Mouse (Mus musculus): ENCODE results near the gene Pramel4.
"Not testable (repeated sequence)": the region's sequence is repeated elsewhere in the genome, so short reads cannot be mapped to it uniquely, and the experiment has no call there.

The Pramel4 gene

DNA sequence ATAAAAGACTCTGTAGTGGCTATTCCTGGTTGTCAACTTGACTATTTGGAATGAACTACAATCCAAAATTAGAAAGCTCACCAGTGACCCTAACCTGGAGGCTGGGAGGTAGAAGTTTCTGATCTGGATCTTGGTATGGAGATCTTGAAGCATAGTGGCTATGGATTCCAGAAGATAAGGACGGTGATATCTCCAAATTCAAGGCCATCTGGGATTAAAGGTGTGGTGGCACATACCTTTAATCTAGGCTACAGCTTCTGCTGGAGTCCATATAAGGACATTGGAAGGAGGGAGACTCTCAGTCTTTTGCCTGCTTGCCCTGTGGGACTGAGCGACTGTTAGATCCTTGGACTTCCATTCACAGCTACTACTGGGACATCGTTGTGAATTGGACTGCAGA lies at the start of gene Pramel4:
Gene Pramel4, plus strand, starts transcription at position 301 of the 400 bp plus-strand sequence.
- not testable (repeated sequence) for DNase-seq (ENCODE audit: low read depth, low spot score)

DNA sequence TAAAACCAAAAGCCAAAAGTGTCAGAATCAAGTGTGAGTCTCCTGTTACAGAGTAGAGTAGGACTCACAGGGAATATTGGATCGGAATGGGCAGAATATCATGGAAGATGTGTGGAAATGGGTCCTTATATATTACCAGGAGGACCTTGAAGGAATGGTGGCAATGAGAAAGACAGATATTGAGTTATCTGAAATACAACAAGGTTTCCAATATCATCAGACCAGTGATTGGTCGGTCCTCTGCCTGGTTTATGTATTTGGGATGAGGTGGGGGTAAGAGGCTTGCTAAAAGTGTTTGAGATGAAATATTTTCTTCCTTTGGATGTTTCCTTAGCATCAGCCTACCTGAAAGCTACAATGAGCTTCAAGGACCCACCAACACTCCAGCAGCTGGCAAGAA lies 47.2 kb downstream of the Pramel4 start, which contains the start of gene Gm13102:
Gene Gm13102, plus strand, starts transcription at position 301 of the 400 bp plus-strand sequence.
- DNase-seq (ENCODE audit: low read depth, low spot score): not testable (repeated sequence)

Measured in c-Kit-negative CD71-positive TER-119-positive erythroid progenitor cells, embryonic 14.5 days (primary cell).